Mouse (Mus musculus) lung, adult 2 months (tissue): ENCODE data around the gene Nfkbil1. TPM values are rescaled to one million over a fixed set of nuclear protein-coding genes. Genes with fewer than 3 reads are reported as not detected.

Experiments
- DNase-seq: peaks from one replicate; pipeline ENCODE4 v3.0.0; 2022
- H3K4me1 ChIP-seq: fragments of 200-500 bp; 2 replicates; pipeline ENCODE4 v1.6.1; 2011; ENCODE audit warnings: low read length; ENCODE audit not compliant: control insufficient read depth, insufficient read depth
- H3K4me3 ChIP-seq: fragments of 200-500 bp; replicated peaks from 2 replicates; pipeline ENCODE3; 2011; ENCODE audit warnings: low read depth, mild to moderate bottlenecking, control low read depth, low read length; ENCODE audit errors: extremely low read depth
- CTCF ChIP-seq: fragments of 200-500 bp; IDR thresholded peaks from 2 replicates; pipeline ENCODE4 v1.5.1; 2011; ENCODE audit warnings: mild to moderate bottlenecking, low read length, control low read depth; ENCODE audit not compliant: insufficient read depth
- POLR2A ChIP-seq: fragments of 200-500 bp; IDR thresholded peaks from 2 replicates; pipeline ENCODE4 v1.6.1; 2011; ENCODE audit warnings: low read depth, mild to moderate bottlenecking, control low read depth, low read length, borderline replicate concordance; ENCODE audit errors: extremely low read depth
- WGBS: fragments of 180-500 bp; shearing (Covaris S2); methylation state at CpG from one replicate; pipeline ENCODE4 v1.1.7; 2018; 5-methylcytosine and 5-hydroxymethylcytosine counted together
- polyA plus RNA-seq: library from polyadenylated mRNA; depleted of rRNA; stranded (reverse); fragments of >200 nt; gene quantifications from 2 replicates; pipeline ENCODE4 v1.2.3, GENCODE M21; 2012

The Nfkbil1 gene
- polyA plus RNA-seq, 1 experiment, result 16.5 TPM

DNA sequence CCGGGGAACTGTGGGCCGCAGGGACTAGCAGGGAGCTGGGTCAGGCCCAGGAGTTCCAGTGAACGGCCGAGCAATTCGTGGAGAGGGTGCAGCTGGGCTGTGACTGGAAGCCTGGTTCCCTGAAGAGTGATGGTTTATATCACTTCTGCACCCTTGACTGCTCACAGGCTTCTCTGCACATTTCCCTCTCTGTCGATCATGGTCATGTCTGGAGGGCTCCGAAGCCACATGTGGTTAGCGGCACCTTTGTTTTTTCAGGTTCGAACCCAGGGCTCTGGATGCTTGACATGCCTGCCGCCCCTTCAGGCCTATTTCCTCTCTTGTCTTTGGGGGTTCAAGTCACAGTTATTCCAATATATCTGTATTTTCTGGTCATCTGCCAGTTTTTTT, 30.2 kb downstream of the Nfkbil1 start:
- Histone ChIP-seq H3K4me3 (no peak overlapping the region), H3K4me1 (0 out of 2 replicates have a peak, but pooled peaks cover 3% of the 10 kb centered on the region)
- 67% methylated on average over 10 of the region's 10 CpGs for WGBS
- TF ChIP-seq CTCF (no peak), POLR2A (no peak)
- DNase-seq, result no peak

DNA sequence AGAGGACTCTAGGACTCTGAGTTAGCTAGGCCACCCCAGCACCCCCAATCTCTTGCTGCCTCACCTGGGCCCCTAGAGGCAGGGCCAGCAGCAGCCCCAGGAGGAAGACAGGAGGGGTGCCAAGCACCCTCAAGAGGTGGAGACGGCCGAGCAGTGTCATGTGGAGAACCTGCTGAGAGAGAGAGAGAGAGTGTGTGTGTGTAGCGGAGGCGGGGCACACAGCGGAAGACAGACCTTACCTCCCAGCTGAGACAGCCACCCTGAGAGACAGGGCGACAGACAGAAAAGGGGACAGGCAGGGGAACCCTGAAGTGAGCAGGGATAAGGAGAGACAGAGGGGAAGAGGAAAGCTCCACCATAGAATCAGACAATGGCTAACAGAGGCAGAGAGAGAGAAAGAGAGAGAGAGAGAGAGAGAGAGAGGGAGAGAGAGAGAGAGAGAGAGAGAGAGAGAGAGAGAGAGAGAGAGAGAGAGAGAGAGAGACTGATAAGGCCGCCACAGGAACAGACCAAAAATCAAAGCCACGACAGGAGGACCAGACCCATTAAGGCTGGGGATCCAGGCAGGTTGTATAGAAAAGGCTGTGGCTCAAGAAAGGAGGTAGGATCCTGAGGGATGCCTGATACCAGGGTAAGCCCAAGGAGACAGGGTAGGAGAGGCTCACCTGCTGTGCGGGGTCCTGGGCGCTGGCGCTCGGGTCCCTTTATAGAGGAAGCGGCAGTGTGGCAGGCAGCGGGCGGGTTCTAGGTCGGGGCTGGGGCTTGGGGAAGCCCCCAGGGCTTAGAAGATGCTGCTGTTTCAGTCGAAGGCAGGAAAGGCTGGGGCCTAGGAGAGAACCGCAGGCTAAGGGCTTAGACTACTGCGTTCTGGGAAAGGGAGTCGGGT, 30.9 kb downstream of the Nfkbil1 start, which contains the start of gene Lta:
Gene Lta, minus strand, starts transcription at position 858 of the 886 bp plus-strand sequence.
- DNase-seq, result no peak
- peak within 1 kb of the TSS; percentile 20 for H3K4me3 ChIP-seq
- 57% methylated on average over 20 of the region's 20 CpGs for WGBS
- TF ChIP-seq POLR2A, result no peak
- 0 out of 2 replicates have a peak, but pooled peaks cover 3% of the 10 kb centered on the region for H3K4me1 ChIP-seq

DNA sequence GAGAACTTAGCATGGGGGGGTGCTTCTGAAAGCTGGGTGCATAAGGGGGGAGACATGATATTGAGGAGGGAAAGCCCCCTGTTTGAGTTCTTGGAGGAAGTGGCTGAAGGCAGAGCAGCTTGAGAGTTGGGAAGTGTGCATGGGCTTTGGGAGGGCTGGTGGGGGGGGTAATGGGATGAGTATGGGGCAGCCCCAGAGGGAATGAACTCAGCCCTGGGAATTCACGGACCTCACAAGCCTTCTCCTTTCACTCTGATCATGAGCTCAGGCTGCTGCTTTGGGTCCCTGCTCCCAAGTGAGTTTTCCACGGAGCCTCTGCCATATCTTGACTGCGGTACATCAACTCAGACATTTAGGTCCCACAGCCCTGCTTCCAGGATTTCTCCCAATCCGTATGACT, 33.1 kb downstream of the Nfkbil1 start:
- DNase-seq, result no peak
- 76% methylated on average over 4 of the region's 4 CpGs for WGBS
- Histone ChIP-seq H3K4me1 (no peaks in the 10 kb centered on the region), H3K4me3 (no peak overlapping the region)
- no peak for TF ChIP-seq CTCF

DNA sequence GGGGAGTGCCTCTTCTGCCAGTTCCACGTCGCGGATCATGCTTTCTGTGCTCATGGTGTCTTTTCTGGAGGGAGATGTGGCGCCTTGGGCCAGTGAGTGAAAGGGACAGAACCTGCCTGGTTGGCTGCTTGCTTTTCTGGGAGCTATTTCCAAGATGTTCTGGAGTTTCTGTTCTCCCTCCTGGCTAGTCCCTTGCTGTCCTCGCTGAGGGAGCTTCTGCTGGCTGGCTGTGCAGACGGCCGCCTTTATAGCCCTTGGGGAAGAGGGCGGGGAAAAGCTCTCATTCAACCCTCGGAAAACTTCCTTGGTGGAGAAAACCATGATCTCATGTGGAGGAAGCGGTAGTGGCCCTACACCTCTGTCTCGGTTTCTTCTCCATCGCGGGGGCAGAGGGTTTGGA, 33.8 kb downstream of the Nfkbil1 start, which contains the start of gene Tnf:
Gene Tnf, minus strand, starts transcription at position 221 of the 400 bp plus-strand sequence.
- peak within 1 kb of the TSS; percentile 22 for H3K4me3 ChIP-seq
- no peaks in the 10 kb centered on the region for H3K4me1 ChIP-seq
- 29% methylated on average over 13 of the region's 13 CpGs for WGBS
- no peak for DNase-seq
- TF ChIP-seq POLR2A, result peak; percentile 59; the same call in 1 of the 2 replicates
- no peak for TF ChIP-seq CTCF

DNA sequence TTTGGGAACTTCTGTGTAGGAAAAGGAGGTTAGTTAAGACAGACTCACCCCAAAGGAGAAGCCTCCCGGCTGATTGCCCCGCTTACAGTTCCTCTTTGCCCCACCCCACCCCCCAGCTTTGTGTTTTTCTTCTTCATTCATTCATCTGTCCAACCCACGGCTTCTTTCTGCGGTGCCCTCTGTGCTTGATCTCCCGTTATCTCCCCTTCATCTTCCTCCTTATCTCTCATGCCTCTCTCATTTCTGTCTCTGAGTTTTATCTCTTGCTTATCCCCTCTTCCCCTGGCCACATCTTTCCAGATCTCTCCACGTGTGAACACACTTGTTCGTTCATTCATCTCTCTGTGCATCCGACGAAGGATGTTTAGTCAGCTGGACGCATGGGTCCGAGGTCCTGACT, 34.5 kb downstream of the Nfkbil1 start:
- Histone ChIP-seq H3K4me3 (peak overlapping the region; percentile 6), H3K4me1 (no peaks in the 10 kb centered on the region)
- WGBS, result 49% methylated on average over 11 of the region's 11 CpGs
- TF ChIP-seq CTCF (no peak), POLR2A (no peak)
- no peak for DNase-seq

DNA sequence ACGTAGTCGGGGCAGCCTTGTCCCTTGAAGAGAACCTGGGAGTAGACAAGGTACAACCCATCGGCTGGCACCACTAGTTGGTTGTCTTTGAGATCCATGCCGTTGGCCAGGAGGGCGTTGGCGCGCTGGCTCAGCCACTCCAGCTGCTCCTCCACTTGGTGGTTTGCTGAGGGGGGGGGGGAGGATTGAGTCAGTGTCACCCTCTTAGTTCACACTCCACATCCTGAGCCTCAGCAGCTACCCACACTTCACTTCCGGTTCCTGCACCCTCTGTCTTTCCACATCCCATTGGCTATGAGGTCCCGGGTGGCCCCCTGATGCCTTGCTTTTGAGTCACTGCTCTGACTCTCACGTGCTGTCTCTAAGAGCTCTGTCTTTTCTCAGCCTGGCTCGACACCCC, 35.2 kb downstream of the Nfkbil1 start:
- WGBS, result 60% methylated on average over 11 of the region's 11 CpGs
- H3K4me1 ChIP-seq, result peaks cover 5% of the 10 kb centered on the region; the same call in 1 of the 2 replicates
- no peak overlapping the region for H3K4me3 ChIP-seq
- no peak for DNase-seq
- TF ChIP-seq CTCF (no peak), POLR2A (no peak)

DNA sequence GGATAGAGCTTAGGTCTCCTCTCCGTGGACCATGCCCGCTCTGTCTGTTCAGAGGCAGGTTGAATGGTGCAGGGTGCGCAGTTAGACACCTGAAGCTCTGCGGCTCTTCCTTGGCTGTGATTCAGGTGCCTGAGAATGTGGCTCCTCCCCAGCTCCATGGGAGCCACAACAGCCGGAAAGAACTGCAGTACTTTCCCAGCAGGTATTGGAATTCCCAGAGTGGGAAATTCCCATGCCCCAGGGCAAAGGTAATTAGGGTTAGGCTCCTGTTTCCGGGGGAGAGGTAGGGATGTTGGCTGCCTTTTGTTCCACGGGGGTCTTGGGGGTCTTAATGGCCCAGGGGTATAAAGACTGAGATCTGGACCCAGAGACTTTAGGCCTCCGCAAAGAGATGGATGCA, 36.6 kb downstream of the Nfkbil1 start:
- no peak overlapping the region for H3K4me3 ChIP-seq
- DNase-seq, result no peak
- WGBS, result 53% methylated on average over 8 of the region's 8 CpGs
- no peak for TF ChIP-seq CTCF
- no peak for TF ChIP-seq POLR2A
- H3K4me1 ChIP-seq, result peaks cover 6% of the 10 kb centered on the region

DNA sequence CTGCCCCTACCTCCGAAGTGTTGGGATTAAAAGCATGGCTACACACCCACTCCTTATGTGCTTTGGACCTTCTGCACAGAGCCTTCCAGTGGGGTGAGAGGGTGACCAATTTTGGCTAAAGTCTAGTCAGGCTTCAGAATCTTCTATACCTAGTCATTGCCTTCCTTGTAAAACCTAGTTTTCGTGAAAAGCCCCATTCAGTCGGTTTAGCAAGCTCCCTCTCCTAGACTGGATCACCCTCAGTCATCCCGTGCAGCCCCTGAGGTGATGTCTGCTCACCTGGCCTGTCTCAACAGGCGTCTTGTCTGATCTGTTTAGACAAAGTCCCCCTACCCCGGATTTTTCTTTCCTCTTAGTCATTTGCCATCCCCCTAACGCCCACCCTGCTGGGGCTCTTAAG, 37.6 kb downstream of the Nfkbil1 start:
- TF ChIP-seq POLR2A, result no peak
- no peak for TF ChIP-seq CTCF
- Histone ChIP-seq H3K4me3 (no peak overlapping the region), H3K4me1 (peaks cover 6% of the 10 kb centered on the region)
- WGBS, result 65% methylated on average over 7 of the region's 7 CpGs
- no peak for DNase-seq

DNA sequence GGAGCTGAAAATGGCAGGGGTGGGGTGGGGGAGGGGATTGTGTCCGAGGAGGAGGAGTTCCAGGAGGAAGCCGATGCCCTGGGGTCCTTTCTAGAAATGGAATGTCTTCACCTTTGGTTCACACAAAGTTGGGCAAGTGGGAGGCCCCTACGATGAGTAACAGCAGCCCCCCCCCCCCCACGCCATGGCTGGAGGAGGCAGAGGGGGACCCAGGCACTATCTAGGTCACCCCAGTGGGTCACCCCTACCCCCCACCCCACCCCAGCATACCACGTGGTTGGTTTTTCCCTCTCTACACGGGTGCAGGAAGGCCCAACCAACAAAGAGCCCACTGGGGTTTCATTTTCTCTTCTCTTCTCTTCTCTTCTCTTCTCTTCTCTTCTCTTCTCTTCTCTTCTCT, 38.5 kb downstream of the Nfkbil1 start:
- TF ChIP-seq POLR2A (no peak), CTCF (no peak)
- 40% methylated on average over 6 of the region's 6 CpGs for WGBS
- Histone ChIP-seq H3K4me1 (peaks cover 6% of the 10 kb centered on the region), H3K4me3 (no peak overlapping the region)
- no peak for DNase-seq

DNA sequence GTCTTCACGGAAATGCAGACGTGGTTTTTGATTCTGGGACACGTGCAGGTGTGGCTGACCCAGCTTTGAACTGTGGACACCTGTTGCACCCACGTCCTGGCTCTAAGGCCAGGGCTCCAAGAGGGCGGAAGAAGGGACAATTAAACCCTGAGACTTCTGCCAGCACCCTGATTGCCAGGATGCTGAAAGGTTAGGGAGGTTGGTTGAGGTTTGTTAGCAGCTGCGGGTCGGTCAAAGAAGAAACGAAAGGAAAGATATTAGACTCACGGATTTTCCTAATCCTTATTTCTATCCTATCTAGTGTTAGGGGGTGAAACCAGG, 39.3 kb downstream of the Nfkbil1 start:
- Histone ChIP-seq H3K4me3 (no peak overlapping the region), H3K4me1 (peaks cover 6% of the 10 kb centered on the region)
- no peak for DNase-seq
- no peak for TF ChIP-seq CTCF
- TF ChIP-seq POLR2A, result no peak
- 27% methylated on average over 9 of the region's 9 CpGs for WGBS
